Mouse (Mus musculus) sigmoid colon, adult 10 weeks (tissue): ENCODE results near the gene Tas2r109. TPM values are rescaled to one million over a fixed set of nuclear protein-coding genes. Genes with fewer than 3 reads are reported as not detected.

Source experiments
- polyA plus RNA-seq: library from polyadenylated mRNA; stranded (reverse); fragments of 350-450 nt; fragmentation: Illumina TruSeq; extraction: RNeasy Lipid Tissue Mini Kit (QIAGEN cat#74804); gene quantifications from one replicate; pipeline ENCODE4 v1.2.3, GENCODE M21; 2014; ENCODE audit warnings: low read depth, low replicate concordance

Gene Tas2r109
- polyA plus RNA-seq = not detected

DNA sequence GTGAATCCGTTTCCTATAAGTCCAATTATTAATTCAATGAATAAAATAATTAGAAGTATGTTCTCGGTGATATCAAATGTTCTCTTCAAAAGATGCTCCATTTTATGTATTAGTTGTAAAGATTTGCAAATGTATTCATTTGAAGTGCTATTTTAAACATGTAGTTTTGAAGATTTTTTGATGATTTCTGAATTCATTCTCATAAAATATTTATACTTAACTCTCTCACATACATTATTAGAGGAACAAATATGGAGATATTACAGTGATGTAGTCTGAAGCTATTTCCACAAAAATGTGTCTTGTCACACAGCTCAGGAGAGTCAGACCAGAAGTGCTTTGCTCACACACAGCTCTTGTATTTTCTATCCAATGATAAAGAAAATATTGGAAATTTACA lies at the start of gene Tas2r109:
TSS of gene Tas2r109 (minus strand) at position 101 of the 400 bp plus-strand sequence.

DNA sequence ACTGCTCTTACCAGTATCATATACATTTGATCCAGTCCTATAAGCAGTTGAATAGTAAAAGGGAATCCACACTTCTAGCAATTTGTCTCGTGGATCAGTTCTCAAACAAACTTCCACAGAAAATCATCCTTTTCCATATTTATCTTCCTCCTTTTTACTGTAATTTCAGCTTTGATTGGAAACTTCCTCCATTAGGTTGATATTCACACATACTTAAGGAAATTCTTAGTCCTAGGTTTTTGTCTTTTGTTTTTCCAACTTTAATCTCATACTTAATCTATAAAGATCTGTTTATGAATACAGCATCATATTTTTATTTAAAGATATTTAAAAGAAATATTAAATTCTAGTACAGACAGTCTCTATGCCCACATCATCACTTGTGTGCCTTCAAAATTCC lies 22.9 kb downstream of the Tas2r109 start, which contains the start of gene Tas2r131:
TSS of gene Tas2r131 (minus strand) at position 101 of the 400 bp plus-strand sequence.

DNA sequence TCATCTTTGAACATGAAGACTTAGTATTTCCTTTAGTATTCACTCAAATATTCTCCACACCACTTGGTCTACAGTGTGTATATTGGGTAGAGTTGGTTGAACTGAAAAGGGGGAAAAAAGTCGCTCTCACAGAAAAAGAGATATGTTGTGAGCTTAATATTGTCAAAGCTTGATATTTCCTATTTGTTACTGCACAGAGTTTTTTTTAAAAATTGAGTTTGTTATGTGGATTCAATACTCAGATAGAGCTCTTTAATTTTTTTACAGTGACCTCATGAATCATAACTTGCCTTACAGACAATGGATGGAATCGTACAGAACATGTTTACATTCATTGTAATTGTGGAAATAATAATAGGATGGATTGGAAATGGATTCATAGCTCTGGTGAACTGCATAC lies 30.0 kb downstream of the Tas2r109 start, which contains the start of gene Tas2r129:
TSS of gene Tas2r129 (plus strand) at position 301 of the 400 bp plus-strand sequence.

Other genes starting within 250 kb of the Tas2r109 start
- gene Tas2r115, start 242.9 kb downstream of the Tas2r109 start, polyA plus RNA-seq = not detected
- not detected for gene Tas2r124, start 226.2 kb downstream of the Tas2r109 start, polyA plus RNA-seq
- gene Tas2r102, start 218.8 kb downstream of the Tas2r109 start, polyA plus RNA-seq = not detected
- gene Tas2r136, start 202.8 kb downstream of the Tas2r109 start, polyA plus RNA-seq = not detected
- not detected for gene Tas2r117, start 178.1 kb downstream of the Tas2r109 start, polyA plus RNA-seq
- not detected for gene Tas2r123, start 133.8 kb downstream of the Tas2r109 start, polyA plus RNA-seq
- not detected for gene Tas2r116, start 125.5 kb downstream of the Tas2r109 start, polyA plus RNA-seq
- not detected for gene Tas2r110, start 113.0 kb downstream of the Tas2r109 start, polyA plus RNA-seq
- not detected for gene Tas2r113, start 88.0 kb downstream of the Tas2r109 start, polyA plus RNA-seq
- gene Tas2r125, start 71.3 kb downstream of the Tas2r109 start, polyA plus RNA-seq = not detected
- not detected for gene Tas2r129, start 29.9 kb downstream of the Tas2r109 start, polyA plus RNA-seq
- gene Tas2r131, start 23.0 kb downstream of the Tas2r109 start, polyA plus RNA-seq = not detected
- gene Tas2r103, start 56.1 kb upstream of the Tas2r109 start, polyA plus RNA-seq = not detected
- not detected for gene Tas2r140, start 74.9 kb upstream of the Tas2r109 start, polyA plus RNA-seq
- gene Smim10l1, start 123.9 kb upstream of the Tas2r109 start, polyA plus RNA-seq = 432 TPM